Mouse (Mus musculus) liver, adult 2 months (tissue): ENCODE data around the gene Barhl2.

Experiments
- CTCF ChIP-seq: fragments of 200-500 bp; IDR thresholded peaks from 2 replicates; pipeline ENCODE4 v1.5.1; 2011; ENCODE audit warnings: low read depth, low read length, control low read depth
- POLR2A ChIP-seq: fragments of 200-500 bp; IDR thresholded peaks from 2 replicates; pipeline ENCODE4 v1.6.1; 2011; ENCODE audit warnings: low read length, control low read depth; ENCODE audit not compliant: insufficient read depth; ENCODE audit errors: extremely low read depth

DNA sequence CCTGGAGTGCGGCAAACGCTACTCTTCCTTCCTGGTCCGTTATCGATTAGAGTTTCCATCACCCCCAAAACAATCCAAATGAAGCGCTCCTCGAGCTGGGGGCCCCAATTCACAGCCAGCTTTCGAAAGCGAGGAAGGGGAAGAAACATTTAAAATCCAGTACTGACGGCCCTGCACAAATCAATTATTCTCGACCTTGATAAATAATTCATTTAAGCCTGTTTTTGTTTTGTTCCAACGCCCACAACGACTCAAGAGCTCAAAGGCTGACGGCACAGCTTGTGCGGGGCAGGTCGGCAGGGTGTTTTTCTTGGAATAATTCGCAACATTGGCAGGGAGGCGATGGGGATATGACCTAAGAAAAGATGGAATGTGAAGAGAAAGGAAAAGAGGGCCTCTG, 2.6 kb upstream of the Barhl2 start:
- TF ChIP-seq POLR2A (no peak), CTCF (no peak)
